Comparison of ENCODE assay signal across 8 mouse cellular contexts in genomic region chr17:6746452-6747231, GRCm38 (mm10). TPM values are rescaled to one million over a fixed set of nuclear protein-coding genes. Genes with fewer than 3 reads are reported as not detected.
DNase-seq lines count a peak whose midpoint lies in the region; ATAC-seq and TF ChIP-seq lines count a peak whose summit lies in the region.

No protein-coding gene starts in this region.

- H3K27me3 ChIP-seq in limb, embryonic 12.5 days = no peaks in the 10 kb centered on the region
- H3K27me3 ChIP-seq in limb, embryonic 10.5 days (ENCODE audit: low read depth, poor library complexity, severe bottlenecking) = no peaks in the 10 kb centered on the region
- no peaks in the 10 kb centered on the region for H3K27me3 ChIP-seq in forebrain, embryonic 11.5 days (ENCODE audit: control insufficient read depth, insufficient read depth, low read length)
- no peaks in the 10 kb centered on the region for H3K27me3 ChIP-seq in kidney, embryonic 14.5 days (ENCODE audit: control insufficient read depth, insufficient read depth, low read length)

- TF ChIP-seq CTCF in gastrocnemius, adult 2 months (IDR thresholded peaks at IDR 0.05) = no peak

- intact Hi-C loops in gastrocnemius, adult 2 months (cut with DNase I) = no loop called here

- H3K4me2 ChIP-seq in limb, embryonic 12.5 days = no peak overlapping the region
- no peak overlapping the region for H3K4me2 ChIP-seq in forebrain, embryonic 11.5 days (ENCODE audit: low read depth, low read length, severe bottlenecking)
- H3K4me2 ChIP-seq in kidney, embryonic 14.5 days (replicated peaks; ENCODE audit: low read depth, low read length) = no peak overlapping the region

- peaks cover 17% of the 10 kb centered on the region for H3K36me3 ChIP-seq in limb, embryonic 12.5 days
- H3K36me3 ChIP-seq in limb, embryonic 10.5 days = peaks cover 13% of the 10 kb centered on the region
- H3K36me3 ChIP-seq in forebrain, embryonic 11.5 days (ENCODE audit: control insufficient read depth, insufficient read depth, low read length) = no peaks in the 10 kb centered on the region; the same call in 1 of the 2 replicates
- peaks cover 36% of the 10 kb centered on the region for H3K36me3 ChIP-seq in kidney, embryonic 14.5 days (ENCODE audit: control insufficient read depth, insufficient read depth, low read length)

- 87% methylated on average over 9 of the region's 9 CpGs for WGBS in limb, embryonic 12.5 days
- WGBS in limb, embryonic 10.5 days = 89% methylated on average over 9 of the region's 9 CpGs
- 75% methylated on average over 9 of the region's 9 CpGs for WGBS in forebrain, embryonic 11.5 days
- WGBS in kidney, embryonic 14.5 days = 58% methylated on average over 9 of the region's 9 CpGs

- no peak overlapping the region for H3K9ac ChIP-seq in limb, embryonic 12.5 days (replicated peaks)
- H3K9ac ChIP-seq in forebrain, embryonic 11.5 days (ENCODE audit: low read length) = no peak overlapping the region
- H3K9ac ChIP-seq in kidney, embryonic 14.5 days (ENCODE audit: low read depth, low read length) = no peak overlapping the region

- no peaks in the 10 kb centered on the region for H3K9me3 ChIP-seq in limb, embryonic 12.5 days
- no peaks in the 10 kb centered on the region for H3K9me3 ChIP-seq in limb, embryonic 10.5 days (replicated peaks)
- H3K9me3 ChIP-seq in forebrain, embryonic 11.5 days (ENCODE audit: control insufficient read depth, low read length) = no peaks in the 10 kb centered on the region
- H3K9me3 ChIP-seq in kidney, embryonic 14.5 days (ENCODE audit: control insufficient read depth, low read length) = no peaks in the 10 kb centered on the region

- H3K4me3 ChIP-seq in limb, embryonic 12.5 days (replicated peaks) = no peak overlapping the region
- no peak overlapping the region for H3K4me3 ChIP-seq in limb, embryonic 10.5 days
- H3K4me3 ChIP-seq in forebrain, embryonic 11.5 days (ENCODE audit: low read depth, low read length) = no peak overlapping the region
- no peak overlapping the region for H3K4me3 ChIP-seq in kidney, embryonic 14.5 days (ENCODE audit: low read length)
- H3K4me3 ChIP-seq in gastrocnemius, adult 2 months = no peak overlapping the region

- peaks cover 59% of the 10 kb centered on the region for H3K4me1 ChIP-seq in limb, embryonic 12.5 days (replicated peaks)
- peaks cover 50% of the 10 kb centered on the region for H3K4me1 ChIP-seq in limb, embryonic 10.5 days
- H3K4me1 ChIP-seq in forebrain, embryonic 11.5 days (replicated peaks; ENCODE audit: control insufficient read depth, insufficient read depth, low read length) = peaks cover 16% of the 10 kb centered on the region
- peaks cover 64% of the 10 kb centered on the region for H3K4me1 ChIP-seq in kidney, embryonic 14.5 days (ENCODE audit: control insufficient read depth, insufficient read depth, low read length)

- no peak for ATAC-seq in limb, embryonic 12.5 days (ENCODE audit: insufficient number of reproducible peaks, insufficient read depth, low FRiP score, low TSS enrichment, low read depth)
- no peak for ATAC-seq in forebrain, embryonic 11.5 days (replicated peaks; ENCODE audit: low FRiP score)
- peak; percentile 41; the same call in 1 of the 2 replicates for ATAC-seq in kidney, embryonic 14.5 days (ENCODE audit: low FRiP score, low TSS enrichment)

- H3K27ac ChIP-seq in limb, embryonic 12.5 days = peak overlapping the region; percentile 53
- H3K27ac ChIP-seq in limb, embryonic 10.5 days = no peak overlapping the region
- 0 out of 2 replicates have a peak overlapping the region, but pooled peaks have one; percentile 64 for H3K27ac ChIP-seq in forebrain, embryonic 11.5 days (ENCODE audit: low read depth, low read length)
- peak overlapping the region; percentile 74 for H3K27ac ChIP-seq in kidney, embryonic 14.5 days (ENCODE audit: low read depth, low read length)
- no peak overlapping the region for H3K27ac ChIP-seq in gastrocnemius, adult 2 months

- no peak for DNase-seq in limb, embryonic 10.5 days (ENCODE audit: low spot score)
- no peak for DNase-seq in forebrain, embryonic 11.5 days (ENCODE audit: low spot score)
- peak; percentile 87 to 93 for DNase-seq in monocyte, adult 2 months (ENCODE audit: low read depth in 1 of 2, low spot score in 2 of 2)
- no peak for DNase-seq in gastrocnemius, adult 2 months
- no peak for DNase-seq in urinary bladder, postnatal 4 days (ENCODE audit: low spot score in 2 of 2)
- no peak for DNase-seq in layer of hippocampus, postnatal 36 days

RNA-seq across cellular contexts. Expression of gene Ezr, which starts 35.9 kb away (rescaled TPM):
- 40.1 and 46.9 TPM in 2 replicates for polyA plus RNA-seq in limb, embryonic 12.5 days (2016; fragmentation: Nextera tagmentation; extraction: Ambion mirVana)
- polyA plus RNA-seq in limb, embryonic 10.5 days (2016; fragmentation: Nextera tagmentation; extraction: Ambion mirVana) = 24.8 and 26.2 TPM in 2 replicates
- 122 and 135 TPM in 2 replicates for polyA plus RNA-seq in forebrain, embryonic 11.5 days (2014; fragmentation: Nextera tagmentation; extraction: Ambion mirVana)
- polyA plus RNA-seq in kidney, embryonic 14.5 days (2014; fragmentation: Nextera tagmentation; extraction: Ambion mirVana) = 96.7 and 158 TPM in 2 replicates
- total RNA-seq in gastrocnemius, adult 2 months (2021) = 1 to 10 TPM; 1.5 to 1.9 TPM
- 10 to 100 TPM; 41.7 to 50.5 TPM for total RNA-seq in layer of hippocampus, postnatal 36 days (2021)

Comparison
In these comparisons a context has a peak if more than half of its experiments do, and no peak if none do; other contexts are left out.
1. H3K27ac ChIP-seq: peak in limb, embryonic 12.5 days (single experiment), forebrain, embryonic 11.5 days (single experiment) and kidney, embryonic 14.5 days (single experiment); none in limb, embryonic 10.5 days (single experiment) and gastrocnemius, adult 2 months (single experiment).
2. DNase-seq: peak in monocyte, adult 2 months (2 of 2); none in limb, embryonic 10.5 days (single experiment), forebrain, embryonic 11.5 days (single experiment), gastrocnemius, adult 2 months (single experiment), urinary bladder, postnatal 4 days (0 of 2) and layer of hippocampus, postnatal 36 days (0 of 2).